Mouse (Mus musculus) bone marrow, adult 2 months (tissue): ENCODE measurements around the gene Prdm16.

ENCODE experiments used
- CTCF ChIP-seq: fragments of 200-500 bp; IDR thresholded peaks from 2 replicates; pipeline ENCODE4 v1.5.1; 2011; ENCODE audit warnings: low read length, control low read depth; ENCODE audit not compliant: control insufficient read depth, insufficient read depth
- POLR2A ChIP-seq: fragments of 200-500 bp; IDR thresholded peaks from 2 replicates; pipeline ENCODE4 v1.6.1; 2011; ENCODE audit warnings: low read depth, mild to moderate bottlenecking, control low read depth, low read length, borderline replicate concordance; ENCODE audit not compliant: control insufficient read depth

DNA sequence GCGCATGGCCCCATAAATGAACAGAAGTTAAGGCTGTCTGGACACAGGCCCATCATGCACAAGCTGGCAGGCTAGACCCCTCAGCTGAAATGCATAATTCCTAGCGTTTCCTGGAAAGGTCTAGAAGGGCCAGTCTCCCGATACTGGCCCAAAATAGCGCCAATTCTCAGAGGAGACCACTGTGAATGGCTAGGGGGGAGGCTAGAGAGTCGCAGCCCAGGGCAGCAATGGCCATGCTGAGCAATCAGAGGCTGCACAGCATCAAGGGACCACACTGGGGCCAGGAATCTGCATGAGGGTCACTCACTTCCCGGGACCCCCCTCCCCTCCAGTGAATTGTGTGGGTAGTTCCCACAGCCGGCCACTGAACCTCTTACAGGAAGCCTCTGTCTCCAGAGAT is 353.0 kb downstream of the Prdm16 start:
- TF ChIP-seq CTCF: no peak
- TF ChIP-seq POLR2A: no peak
